Mouse (Mus musculus): ENCODE measurements around the gene 9530068E07Rik. TPM values are rescaled to one million over a fixed set of nuclear protein-coding genes. Genes with fewer than 3 reads are reported as not detected.
"Not testable (repeated sequence)": the region's sequence is repeated elsewhere in the genome, so short reads cannot be mapped to it uniquely, and the experiment has no call there.

9530068E07Rik gene
- total RNA-seq (2015) (131 and 132 TPM in 2 replicates), total RNA-seq (2017) (74.8 and 90.7 TPM in 2 replicates)

- ATAC-seq (ENCODE audit: poor library complexity, severe bottlenecking) = peak; percentile 93
Observed at GRCm38 (mm10) chr11:52395940-52396596, at the start of gene 9530068E07Rik. TSS of gene 9530068E07Rik (plus strand) at chr11:52396428.

- ATAC-seq (ENCODE audit: poor library complexity, severe bottlenecking) = peak; percentile 76
Observed at GRCm38 (mm10) chr11:52346635-52347005, 49.6 kb upstream of the 9530068E07Rik start.

- no peak for ATAC-seq (ENCODE audit: poor library complexity, severe bottlenecking)
Observed at GRCm38 (mm10) chr11:52348156-52348555, 48.1 kb upstream of the 9530068E07Rik start.

- no peak for ATAC-seq (ENCODE audit: poor library complexity, severe bottlenecking)
Observed at GRCm38 (mm10) chr11:52348724-52349123, 47.5 kb upstream of the 9530068E07Rik start.

- ATAC-seq (ENCODE audit: poor library complexity, severe bottlenecking) = peak; percentile 78
Observed at GRCm38 (mm10) chr11:52350924-52351323, 45.3 kb upstream of the 9530068E07Rik start.

- ATAC-seq (ENCODE audit: poor library complexity, severe bottlenecking) = no peak
Observed at GRCm38 (mm10) chr11:52352271-52352670, 44.0 kb upstream of the 9530068E07Rik start.

- no peak for ATAC-seq (ENCODE audit: poor library complexity, severe bottlenecking)
Observed at GRCm38 (mm10) chr11:52354644-52355043, 41.6 kb upstream of the 9530068E07Rik start.

GRCm38 (mm10) chr11:52355601-52356000 is 40.6 kb upstream of the 9530068E07Rik start:
- no peak for ATAC-seq (ENCODE audit: poor library complexity, severe bottlenecking)

- ATAC-seq (ENCODE audit: poor library complexity, severe bottlenecking) = not testable (repeated sequence)
Observed at GRCm38 (mm10) chr11:52357091-52357490, 39.1 kb upstream of the 9530068E07Rik start.

GRCm38 (mm10) chr11:52358520-52358919 is 37.7 kb upstream of the 9530068E07Rik start:
- ATAC-seq (ENCODE audit: poor library complexity, severe bottlenecking) = no peak

GRCm38 (mm10) chr11:52359686-52360470 is 36.4 kb upstream of the 9530068E07Rik start:
- peak; percentile 32 for ATAC-seq (ENCODE audit: poor library complexity, severe bottlenecking)

- peak; percentile 86 for ATAC-seq (ENCODE audit: poor library complexity, severe bottlenecking)
Observed at GRCm38 (mm10) chr11:52360471-52361277, 35.6 kb upstream of the 9530068E07Rik start, which contains the start of gene Vdac1. TSS of gene Vdac1 (plus strand) at chr11:52360860.

GRCm38 (mm10) chr11:52361287-52361921 is 34.8 kb upstream of the 9530068E07Rik start:
- ATAC-seq (ENCODE audit: poor library complexity, severe bottlenecking) = peak; percentile 25

GRCm38 (mm10) chr11:52364376-52364775 is 31.9 kb upstream of the 9530068E07Rik start:
- no peak for ATAC-seq (ENCODE audit: poor library complexity, severe bottlenecking)

- ATAC-seq (ENCODE audit: poor library complexity, severe bottlenecking) = no peak
Observed at GRCm38 (mm10) chr11:52365143-52365542, 31.1 kb upstream of the 9530068E07Rik start.

- peak; percentile 12 for ATAC-seq (ENCODE audit: poor library complexity, severe bottlenecking)
Observed at GRCm38 (mm10) chr11:52366358-52366757, 29.9 kb upstream of the 9530068E07Rik start.

GRCm38 (mm10) chr11:52368176-52368985 is 27.8 kb upstream of the 9530068E07Rik start:
- ATAC-seq (ENCODE audit: poor library complexity, severe bottlenecking) = peak; percentile 67

GRCm38 (mm10) chr11:52369252-52370134 is 26.7 kb upstream of the 9530068E07Rik start:
- peak; percentile 32; the same call in 1 of the 2 replicates for ATAC-seq (ENCODE audit: poor library complexity, severe bottlenecking)

- ATAC-seq (ENCODE audit: poor library complexity, severe bottlenecking) = no peak
Observed at GRCm38 (mm10) chr11:52370135-52370452, 26.1 kb upstream of the 9530068E07Rik start.

All from megakaryocyte, adult 5-6 weeks (primary cell).